Mouse (Mus musculus) hindbrain, embryonic 11.5 days (tissue): ENCODE measurements around the gene Cmtm3. TPM values are rescaled to one million over a fixed set of nuclear protein-coding genes. Genes with fewer than 3 reads are reported as not detected.

Experiments used
- ATAC-seq: fragments of 200-750 bp; cut with Nextera tagmentation; 2 replicates; pipeline ENCODE4 v1.8.0; 2017; ENCODE audit warnings: mild to moderate bottlenecking, moderate TSS enrichment, moderate library complexity; ENCODE audit not compliant: low FRiP score
- DNase-seq: peaks from one replicate; pipeline ENCODE4 v3.0.0-alpha.2; 2015; ENCODE audit warnings: low spot score
- H3K27ac ChIP-seq: fragments of 300-500 bp; sonication (generic); 2 replicates; pipeline ENCODE4 v1.5.1; 2014; ENCODE audit warnings: mild to moderate bottlenecking, low read depth, low read length
- H3K27me3 ChIP-seq: fragments of 300-500 bp; sonication (generic); 2 replicates; pipeline ENCODE4 v1.6.1; 2014; ENCODE audit warnings: mild to moderate bottlenecking, low read length, moderate library complexity, mixed read lengths; ENCODE audit not compliant: control insufficient read depth, insufficient read depth
- H3K36me3 ChIP-seq: fragments of 300-500 bp; sonication (generic); 2 replicates; pipeline ENCODE4 v1.6.1; 2014; ENCODE audit warnings: mild to moderate bottlenecking, low read length, moderate library complexity, mixed read lengths; ENCODE audit not compliant: control insufficient read depth, insufficient read depth
- H3K4me1 ChIP-seq: fragments of 300-500 bp; sonication (generic); replicated peaks from 2 replicates; pipeline ENCODE4 v1.6.1; 2014; ENCODE audit warnings: low read length, mixed read lengths; ENCODE audit not compliant: control insufficient read depth, insufficient read depth
- H3K4me2 ChIP-seq: fragments of 300-500 bp; sonication (generic); replicated peaks from 2 replicates; pipeline ENCODE4 v1.6.1; 2014; ENCODE audit warnings: mild to moderate bottlenecking, low read depth, low read length
- H3K4me3 ChIP-seq: fragments of 300-500 bp; sonication (generic); 2 replicates; pipeline ENCODE4 v1.5.1; 2014; ENCODE audit warnings: low read depth, low read length
- H3K9ac ChIP-seq: fragments of 300-500 bp; sonication (generic); 2 replicates; pipeline ENCODE4 v1.6.1; 2014; ENCODE audit warnings: low read depth, low read length
- H3K9me3 ChIP-seq: fragments of 300-500 bp; sonication (generic); 2 replicates; pipeline ENCODE4 v1.6.1; 2016; ENCODE audit warnings: low read length; ENCODE audit not compliant: control insufficient read depth
- WGBS: fragments of 180-500 bp; shearing (Covaris S2); extraction: QIAGEN DNeasy Blood & Tissue Kit; methylation state at CpG from one replicate; pipeline ENCODE4 v1.1.7; 2014; 5-methylcytosine and 5-hydroxymethylcytosine counted together
- polyA plus RNA-seq: library from polyadenylated mRNA; unstranded; fragments of >200 nt; fragmentation: Nextera tagmentation; extraction: Ambion mirVana; gene quantifications from 2 replicates; pipeline ENCODE4 v1.2.1, GENCODE M21; 2014

Cmtm3 gene
- polyA plus RNA-seq, 1 experiment from 2014 or later: 87.5 TPM

- no peak overlapping the region for H3K4me2 ChIP-seq
- WGBS: 92% methylated on average over 6 of the region's 6 CpGs
- 0 out of 2 replicates have a peak, but pooled peaks cover 2% of the 10 kb centered on the region for H3K4me1 ChIP-seq
- no peak overlapping the region for H3K27ac ChIP-seq
- H3K9ac ChIP-seq: no peak overlapping the region
- H3K36me3 ChIP-seq: no peaks in the 10 kb centered on the region
- DNase-seq (no peak), ATAC-seq (no peak)
- no peak overlapping the region for H3K4me3 ChIP-seq
- no peaks in the 10 kb centered on the region for H3K27me3 ChIP-seq
- H3K9me3 ChIP-seq: no peaks in the 10 kb centered on the region
These were observed 31.9 kb downstream of the Cmtm3 start for GRCm38 (mm10) chr8:104371121-104371520.

- Histone ChIP-seq H3K36me3 (no peaks in the 10 kb centered on the region), H3K9ac (no peak overlapping the region), H3K4me1 (0 out of 2 replicates have a peak, but pooled peaks cover 2% of the 10 kb centered on the region), H3K4me2 (no peak overlapping the region), H3K4me3 (no peak overlapping the region), H3K9me3 (no peaks in the 10 kb centered on the region), H3K27ac (no peak overlapping the region), H3K27me3 (no peaks in the 10 kb centered on the region)
- ATAC-seq (no peak), DNase-seq (no peak)
- 82% methylated on average over 11 of the region's 11 CpGs for WGBS
These were observed 34.6 kb downstream of the Cmtm3 start for GRCm38 (mm10) chr8:104373779-104374178.

GRCm38 (mm10) chr8:104374269-104374668 lies 35.1 kb downstream of the Cmtm3 start:
- no peak for DNase-seq
- Histone ChIP-seq H3K9ac (no peak overlapping the region), H3K4me3 (no peak overlapping the region), H3K4me2 (no peak overlapping the region), H3K9me3 (no peaks in the 10 kb centered on the region), H3K4me1 (0 out of 2 replicates have a peak, but pooled peaks cover 2% of the 10 kb centered on the region), H3K27me3 (no peaks in the 10 kb centered on the region), H3K27ac (no peak overlapping the region), H3K36me3 (no peaks in the 10 kb centered on the region)
- WGBS: 69% methylated on average over 11 of the region's 11 CpGs
- no peak for ATAC-seq

GRCm38 (mm10) chr8:104374864-104375846 lies 35.9 kb downstream of the Cmtm3 start:
- Histone ChIP-seq H3K27ac (no peak overlapping the region), H3K4me1 (0 out of 2 replicates have a peak, but pooled peaks cover 2% of the 10 kb centered on the region), H3K4me3 (no peak overlapping the region), H3K9me3 (no peaks in the 10 kb centered on the region), H3K9ac (no peak overlapping the region), H3K36me3 (no peaks in the 10 kb centered on the region), H3K27me3 (no peaks in the 10 kb centered on the region), H3K4me2 (no peak overlapping the region)
- ATAC-seq (no peak), DNase-seq (no peak)
- WGBS: 51% methylated on average over 14 of the region's 14 CpGs

- Histone ChIP-seq H3K9me3 (no peaks in the 10 kb centered on the region), H3K27me3 (no peaks in the 10 kb centered on the region), H3K4me2 (no peak overlapping the region), H3K27ac (no peak overlapping the region), H3K36me3 (no peaks in the 10 kb centered on the region), H3K4me1 (0 out of 2 replicates have a peak, but pooled peaks cover 2% of the 10 kb centered on the region), H3K4me3 (no peak overlapping the region), H3K9ac (no peak overlapping the region)
- DNase-seq: no peak
- peak; percentile 23; the same call in 1 of the 2 replicates for ATAC-seq
- 41% methylated on average over 5 of the region's 5 CpGs for WGBS
These were observed 36.7 kb downstream of the Cmtm3 start for GRCm38 (mm10) chr8:104375959-104376358.

- H3K4me1 ChIP-seq: 0 out of 2 replicates have a peak, but pooled peaks cover 2% of the 10 kb centered on the region
- no peak overlapping the region for H3K27ac ChIP-seq
- H3K4me2 ChIP-seq: no peak overlapping the region
These were observed 37.5 kb downstream of the Cmtm3 start for GRCm38 (mm10) chr8:104376669-104377068.

GRCm38 (mm10) chr8:104379301-104379836 lies 40.2 kb downstream of the Cmtm3 start:
- peaks cover 4% of the 10 kb centered on the region; the same call in 1 of the 2 replicates for H3K4me1 ChIP-seq
- no peak overlapping the region for H3K4me2 ChIP-seq
- peak; percentile 42; the same call in 1 of the 2 replicates for ATAC-seq
- H3K27ac ChIP-seq: no peak overlapping the region
- DNase-seq: peak; percentile 39
- no peaks in the 10 kb centered on the region for H3K27me3 ChIP-seq
- H3K9ac ChIP-seq: no peak overlapping the region
- no peak overlapping the region for H3K4me3 ChIP-seq
- no peaks in the 10 kb centered on the region for H3K36me3 ChIP-seq
- 27% methylated on average over 10 of the region's 10 CpGs for WGBS
- H3K9me3 ChIP-seq: no peaks in the 10 kb centered on the region

More at GRCm38 (mm10) chr8:104376669-104377068, 37.5 kb downstream of the Cmtm3 start:
- 44% methylated on average over 11 of the region's 11 CpGs for WGBS
- no peak overlapping the region for H3K4me3 ChIP-seq
- H3K27me3 ChIP-seq: no peaks in the 10 kb centered on the region
- no peak overlapping the region for H3K9ac ChIP-seq
- DNase-seq: no peak
- H3K9me3 ChIP-seq: no peaks in the 10 kb centered on the region
- ATAC-seq: no peak
- no peaks in the 10 kb centered on the region for H3K36me3 ChIP-seq

- no peak overlapping the region for H3K27ac ChIP-seq
- H3K9me3 ChIP-seq: no peaks in the 10 kb centered on the region
- no peak for DNase-seq
- H3K9ac ChIP-seq: no peak overlapping the region
- peaks cover 2% of the 10 kb centered on the region; the same call in 1 of the 2 replicates for H3K4me1 ChIP-seq
- no peak overlapping the region for H3K4me2 ChIP-seq
- ATAC-seq: no peak
- no peaks in the 10 kb centered on the region for H3K27me3 ChIP-seq
- H3K4me3 ChIP-seq: no peak overlapping the region
- WGBS: 85% methylated on average over 7 of the region's 7 CpGs
- H3K36me3 ChIP-seq: no peaks in the 10 kb centered on the region
These were observed 41.1 kb downstream of the Cmtm3 start for GRCm38 (mm10) chr8:104380269-104380668.
